8 mouse cellular contexts compared by ENCODE assay signal in the genomic region with DNA sequence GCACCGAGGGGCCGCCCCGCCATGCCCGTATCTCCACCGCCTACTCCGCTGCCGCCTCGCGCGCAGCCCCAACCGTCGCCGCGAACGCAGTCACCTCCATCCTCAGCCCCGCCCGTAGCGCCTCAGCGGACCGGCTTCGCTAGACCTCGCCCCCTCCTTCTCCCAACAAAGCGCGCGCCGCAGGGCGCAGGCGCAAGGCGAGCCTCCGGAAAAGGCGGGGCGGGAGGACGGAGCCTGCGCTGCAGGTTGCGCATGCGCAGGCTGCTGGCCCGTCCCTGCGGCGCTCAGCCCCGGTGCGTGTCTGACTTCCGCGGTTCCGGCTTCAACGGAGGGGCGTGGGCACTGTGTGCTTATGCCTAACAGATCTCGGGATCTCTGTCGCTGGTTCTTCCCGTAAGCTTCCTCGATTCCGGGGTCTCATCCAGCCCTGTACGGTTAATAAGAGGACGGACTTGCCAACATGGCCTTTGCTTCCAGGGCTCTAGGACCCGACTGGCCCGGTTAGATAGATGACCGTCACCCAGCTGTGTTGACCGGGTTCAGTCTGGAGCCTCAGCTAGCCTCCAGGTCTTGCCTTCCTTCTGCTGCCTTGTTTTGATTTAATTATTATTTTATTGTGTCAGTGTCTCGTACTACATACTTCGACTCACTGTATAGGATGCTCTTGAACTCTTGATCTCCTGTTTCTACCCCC. TPM values are rescaled to one million over a fixed set of nuclear protein-coding genes. Genes with fewer than 3 reads are reported as not detected.
DNase-seq lines count a peak whose midpoint lies in the region; ATAC-seq and TF ChIP-seq lines count a peak whose summit lies in the region.

A gene (minus strand): TSS at position 201 of the 694 bp plus-strand sequence.

- TF ChIP-seq CTCF in MEL (IDR thresholded peaks at IDR 0.05 in 2 of 3, conservative IDR thresholded peaks at IDR 0.05 in 1 of 3; ENCODE audit: control insufficient read depth in 1 of 3, insufficient read depth in 1 of 3, low read depth in 2 of 3, low read length in 3 of 3, poor library complexity in 1 of 3, severe bottlenecking in 1 of 3): no peak
- no peak for TF ChIP-seq CTCF in cerebellum, adult 2 months (IDR thresholded peaks at IDR 0.05; ENCODE audit: borderline replicate concordance, insufficient read depth, low read depth, low read length)
- no peak for TF ChIP-seq CTCF in forebrain, postnatal 0 days (IDR thresholded peaks at IDR 0.05; ENCODE audit: low read depth)

- no peaks in the 10 kb centered on the region for H3K9me3 ChIP-seq in MEL (replicated peaks; ENCODE audit: insufficient read depth, low read length)
- H3K9me3 ChIP-seq in forebrain, postnatal 0 days (ENCODE audit: low read length): no peaks in the 10 kb centered on the region
- no peaks in the 10 kb centered on the region for H3K9me3 ChIP-seq in lung, embryonic 15.5 days

- peak within 1 kb of the TSS; percentile 90 for H3K4me2 ChIP-seq in forebrain, postnatal 0 days (ENCODE audit: low read depth)
- H3K4me2 ChIP-seq in lung, embryonic 15.5 days: peak within 1 kb of the TSS; percentile 96

- TF ChIP-seq EP300 in MEL (IDR thresholded peaks at IDR 0.05; ENCODE audit: low read depth in 1 of 2, low read length in 2 of 2): peak in 1 of 2 experiments; percentile 50; a peak in 2 of 4 replicates

- H3K79me2 ChIP-seq in MEL (ENCODE audit: control insufficient read depth, insufficient read depth, low read length, poor library complexity): peaks cover 12% of the 10 kb centered on the region

- WGBS in cerebellum, adult 2 months: under 1% methylated on average over 58 of the region's 59 CpGs
- WGBS in forebrain, postnatal 0 days: 1% methylated on average over 52 of the region's 59 CpGs
- WGBS in lung, embryonic 15.5 days: under 1% methylated on average over 59 of the region's 59 CpGs

- peak within 1 kb of the TSS; percentile 61 for H3K27ac ChIP-seq in MEL (ENCODE audit: control insufficient read depth, low read depth, low read length)
- peak within 1 kb of the TSS; percentile 88 for H3K27ac ChIP-seq in cerebellum, adult 2 months (ENCODE audit: insufficient read depth, low read length)
- H3K27ac ChIP-seq in forebrain, postnatal 0 days (ENCODE audit: low read depth, low read length): peak within 1 kb of the TSS; percentile 91
- peak within 1 kb of the TSS; percentile 79 for H3K27ac ChIP-seq in lung, embryonic 15.5 days

- DNase-seq in MEL (ENCODE audit: low read depth, low spot score): peak; percentile 97
- DNase-seq in cerebellum, adult 2 months: peak; percentile 92 to 95
- DNase-seq in forebrain, postnatal 0 days: peak; percentile 99
- DNase-seq in heart, postnatal 4 days: peak; percentile 96
- peak; percentile 83 to 88 for DNase-seq in layer of hippocampus, adult 8-10 months (ENCODE audit: low spot score in 2 of 2)
- DNase-seq in ovary, adult 18-20 months (ENCODE audit: low spot score): peak; percentile 92
- DNase-seq in thymus, postnatal 0 days (ENCODE audit: low spot score): peak; percentile 99

- peak within 1 kb of the TSS; percentile 87 for H3K9ac ChIP-seq in MEL (ENCODE audit: control insufficient read depth, low read depth, low read length, poor library complexity, severe bottlenecking)
- H3K9ac ChIP-seq in forebrain, postnatal 0 days: peak within 1 kb of the TSS; percentile 90
- H3K9ac ChIP-seq in lung, embryonic 15.5 days: peak within 1 kb of the TSS; percentile 95

- TF ChIP-seq RAD21 in MEL (IDR thresholded peaks at IDR 0.05; ENCODE audit: low read depth, low read length): no peak

- H3K4me3 ChIP-seq in MEL (ENCODE audit: control insufficient read depth in 1 of 2, insufficient read depth in 1 of 2, low read depth in 2 of 2, low read length in 2 of 2): peak within 1 kb of the TSS; percentile 86 to 90
- H3K4me3 ChIP-seq in cerebellum, adult 2 months (replicated peaks; ENCODE audit: insufficient read depth, low read depth, low read length): peak within 1 kb of the TSS; percentile 99
- peak within 1 kb of the TSS; percentile 93 for H3K4me3 ChIP-seq in forebrain, postnatal 0 days (ENCODE audit: low read depth, low read length)
- H3K4me3 ChIP-seq in lung, embryonic 15.5 days: peak within 1 kb of the TSS; percentile 99

- TF ChIP-seq POLR2A in MEL (IDR thresholded peaks at IDR 0.05; ENCODE audit: control insufficient read depth in 1 of 2, insufficient read depth in 1 of 2, low read depth in 1 of 2, low read length in 2 of 2, poor library complexity in 1 of 2): peak; percentile 75 to 95
- TF ChIP-seq POLR2A in cerebellum, adult 2 months (IDR thresholded peaks at IDR 0.05; ENCODE audit: borderline replicate concordance, insufficient read depth, low read length): peak; percentile 97; the same call in 1 of the 2 replicates

- peak; percentile 95 for ATAC-seq in forebrain, postnatal 0 days
- peak; percentile 96 for ATAC-seq in lung, embryonic 15.5 days (ENCODE audit: borderline replicate concordance, extremely low read depth, low FRiP score, low TSS enrichment)

- peaks cover 0 to 16% of the 10 kb centered on the region in 2 experiments; a peak in 2 of 4 replicates for H3K36me3 ChIP-seq in MEL (ENCODE audit: control insufficient read depth in 1 of 2, insufficient read depth in 2 of 2, low read length in 2 of 2)
- no peaks in the 10 kb centered on the region for H3K36me3 ChIP-seq in forebrain, postnatal 0 days (ENCODE audit: insufficient read depth)
- no peaks in the 10 kb centered on the region for H3K36me3 ChIP-seq in lung, embryonic 15.5 days

- H3K27me3 ChIP-seq in MEL (ENCODE audit: control insufficient read depth in 1 of 2, insufficient read depth in 2 of 2, low read length in 2 of 2): no peaks in the 10 kb centered on the region
- no peaks in the 10 kb centered on the region for H3K27me3 ChIP-seq in cerebellum, adult 2 months (ENCODE audit: control insufficient read depth, insufficient read depth, low read length)
- no peaks in the 10 kb centered on the region for H3K27me3 ChIP-seq in forebrain, postnatal 0 days (ENCODE audit: insufficient read depth, low read length)
- H3K27me3 ChIP-seq in lung, embryonic 15.5 days: no peaks in the 10 kb centered on the region

- H3K4me1 ChIP-seq in MEL (ENCODE audit: control insufficient read depth in 1 of 2, insufficient read depth in 2 of 2, low read length in 2 of 2): peaks cover 0 to 16% of the 10 kb centered on the region in 2 experiments; a peak in 3 of 4 replicates
- H3K4me1 ChIP-seq in cerebellum, adult 2 months (ENCODE audit: control insufficient read depth, insufficient read depth, low read length): no peaks in the 10 kb centered on the region
- H3K4me1 ChIP-seq in forebrain, postnatal 0 days (ENCODE audit: insufficient read depth): peaks cover 15% of the 10 kb centered on the region
- H3K4me1 ChIP-seq in lung, embryonic 15.5 days: peaks cover 10% of the 10 kb centered on the region

TF ChIP-seq in MEL, 35 proteins besides CTCF, POLR2A, EP300 and RAD21 (continues in another document):
- TF ChIP-seq ETS1 (IDR thresholded peaks at IDR 0.05; ENCODE audit: low read depth, low read length) (peak; percentile 20; the same call in 1 of the 2 replicates), ZKSCAN1 (IDR thresholded peaks at IDR 0.05; ENCODE audit: low read depth, low read length) (no peak), MAZ (IDR thresholded peaks at IDR 0.05; ENCODE audit: low read depth, low read length) (peak; percentile 89; the same call in 1 of the 2 replicates), MAX (IDR thresholded peaks at IDR 0.05; ENCODE audit: low read length) (0 out of 2 replicates have a peak, but pooled peaks have one; percentile 18), MAFK (IDR thresholded peaks at IDR 0.05; ENCODE audit: borderline replicate concordance, low read depth, low read length) (no peak), SIN3A (IDR thresholded peaks at IDR 0.05; ENCODE audit: low read length) (peak; percentile 82), MYC (IDR thresholded peaks at IDR 0.05; ENCODE audit: low read depth, low read length) (no peak), KAT2A (conservative IDR thresholded peaks at IDR 0.05; ENCODE audit: low read depth, low read length) (no peak; the same call in 1 of the 2 replicates), GABPA (IDR thresholded peaks at IDR 0.05; ENCODE audit: low read depth, low read length) (no peak), CHD1 (IDR thresholded peaks at IDR 0.05; ENCODE audit: low read depth, low read length) (no peak), JUND (IDR thresholded peaks at IDR 0.05; ENCODE audit: low read depth, low read length) (no peak), UBTF (IDR thresholded peaks at IDR 0.05; ENCODE audit: borderline replicate concordance, insufficient read depth, low read depth, low read length) (no peak), NELFE (IDR thresholded peaks at IDR 0.05; ENCODE audit: low read depth, low read length) (peak; percentile 95), TBP (IDR thresholded peaks at IDR 0.05; ENCODE audit: low read depth, low read length) (peak; percentile 46), POLR2AphosphoS2 (IDR thresholded peaks at IDR 0.05; ENCODE audit: low read length) (peak; percentile 82), MEF2A (IDR thresholded peaks at IDR 0.05; ENCODE audit: extremely low read depth, insufficient replicate concordance, low read depth, low read length, poor library complexity, severe bottlenecking) (no peak), HCFC1 (IDR thresholded peaks at IDR 0.05; ENCODE audit: low read depth, low read length) (peak; percentile 86), BHLHE40 (IDR thresholded peaks at IDR 0.05; ENCODE audit: borderline replicate concordance, low read depth, low read length) (no peak), NRF1 (IDR thresholded peaks at IDR 0.05; ENCODE audit: insufficient read depth, low read depth, low read length, poor library complexity, severe bottlenecking) (peak; percentile 100; the same call in 1 of the 2 replicates), ZC3H11A (IDR thresholded peaks at IDR 0.05; ENCODE audit: low read depth, low read length) (no peak), USF1 (IDR thresholded peaks at IDR 0.05; ENCODE audit: low read depth, low read length) (no peak), ZMIZ1 (IDR thresholded peaks at IDR 0.05; ENCODE audit: low read depth, low read length) (peak; percentile 89), E2F4 (IDR thresholded peaks at IDR 0.05; ENCODE audit: borderline replicate concordance, low read depth, low read length) (no peak)

RNA-seq across cellular contexts. Expression of the gene that starts here (rescaled TPM):
- 15.9 TPM in 2 replicates for total RNA-seq in MEL (2012; rRNA removed)
- 10 to 100 TPM; 21.5 to 67.0 TPM for polyA plus RNA-seq in MEL (2012; ENCODE audit: insufficient read depth in 1 of 2, insufficient read length in 2 of 2, low read depth in 1 of 2, low replicate concordance in 2 of 2, missing spikeins in 1 of 2)
- polyA plus RNA-seq in cerebellum, adult 2 months (2012; rRNA removed): 30.3 and 31.0 TPM in 2 replicates
- total RNA-seq in forebrain, postnatal 0 days (2014; rRNA removed): 19.5 and 23.6 TPM in 2 replicates
- 19.5 and 26.5 TPM in 2 replicates for polyA plus RNA-seq in forebrain, postnatal 0 days (2015; fragmentation: Nextera tagmentation; extraction: Ambion mirVana)
- 10 to 100 TPM in 1 of 2 experiments, 1 to 10 TPM in 1; 9.1 to 11.3 TPM for total RNA-seq in heart, postnatal 4 days (2021)
- 10 to 100 TPM; 30.3 to 35.5 (median 31.5) TPM for total RNA-seq in layer of hippocampus, adult 8-10 months (2022)
- polyA plus RNA-seq in lung, embryonic 15.5 days (2015; fragmentation: Nextera tagmentation; extraction: Ambion mirVana): 32.7 and 32.9 TPM in 2 replicates
- polyA plus RNA-seq in thymus, postnatal 0 days (2015; fragmentation: Nextera tagmentation; extraction: Ambion mirVana): 30.6 and 37.0 TPM in 2 replicates

Comparison
In these comparisons a context has a peak if more than half of its experiments do, and no peak if none do; other contexts are left out.
1. Peak in every context shown above with its lines: DNase-seq, ATAC-seq, H3K4me3 ChIP-seq and H3K27ac ChIP-seq.